Mouse (Mus musculus): ENCODE data around the gene Ctnnd2.

DNA sequence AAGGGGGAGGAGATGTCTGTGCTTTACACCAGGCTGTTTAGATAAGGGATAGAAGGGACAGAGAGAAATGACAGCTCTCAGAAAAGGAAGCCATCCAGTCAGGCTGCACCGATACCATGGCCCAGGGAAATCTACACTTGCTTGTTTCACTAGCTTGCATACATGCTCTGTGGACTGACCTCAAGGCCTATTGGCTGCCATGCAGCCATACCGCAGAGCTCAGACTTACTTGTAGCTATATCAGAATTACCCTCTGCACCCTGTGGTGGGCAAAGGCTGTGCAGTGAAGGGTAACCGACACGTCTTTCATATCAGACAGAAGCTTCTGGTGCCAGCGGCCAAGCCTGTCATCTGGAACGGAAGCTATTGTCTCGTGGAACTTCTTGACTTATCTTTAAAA is 604.5 kb downstream of the Ctnnd2 start:
- TF ChIP-seq CTCF (IDR thresholded peaks at IDR 0.05) (no peak), POLR2A (IDR thresholded peaks at IDR 0.05; ENCODE audit: insufficient read depth, low read depth, low read length) (no peak), EP300 (IDR thresholded peaks at IDR 0.05; ENCODE audit: insufficient read depth, low read depth, low read length) (no peak)
